Mouse (Mus musculus): ENCODE results near the gene Ppp3ca. TPM values are rescaled to one million over a fixed set of nuclear protein-coding genes. Genes with fewer than 3 reads are reported as not detected.

The Ppp3ca gene
- total and polyA plus RNA-seq, 3 experiments: 63.4 to 143 (median 130) TPM

DNA sequence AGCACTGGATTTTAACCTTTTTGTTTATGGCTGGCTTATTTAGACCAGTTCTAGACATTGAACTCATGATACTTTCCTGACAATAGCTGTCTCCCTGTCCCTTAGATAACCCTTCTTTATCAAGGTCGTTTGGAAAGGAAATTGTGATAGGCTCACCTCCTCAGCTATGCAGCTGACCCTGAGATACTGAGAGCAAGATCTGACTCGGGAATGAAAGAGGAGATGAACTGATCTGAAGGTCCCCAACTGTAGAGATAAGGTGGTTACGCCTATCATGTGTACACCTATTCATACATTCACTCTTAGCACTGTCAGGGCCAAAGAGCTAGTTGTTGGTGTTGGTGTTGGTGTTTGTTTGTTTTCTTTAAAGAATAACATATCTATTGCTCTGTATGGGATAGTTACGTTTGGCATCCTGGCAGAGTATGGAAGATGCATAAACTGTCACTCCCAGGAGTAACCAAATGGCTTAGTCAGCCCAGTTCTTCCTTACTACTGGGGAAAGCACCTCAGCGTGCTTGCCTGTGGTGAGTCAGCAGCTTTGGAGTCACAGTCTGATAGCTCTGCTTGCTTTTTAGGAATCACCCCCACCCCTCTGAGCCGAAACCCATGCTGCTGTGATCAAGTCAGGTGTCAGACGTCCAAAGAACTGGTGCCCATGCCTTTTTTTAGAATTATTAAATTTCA is 91.5 kb downstream of the Ppp3ca start (continued):
- TF ChIP-seq USF1 (IDR thresholded peaks at IDR 0.05; ENCODE audit: low read depth, low read length) (no peak), MYC (IDR thresholded peaks at IDR 0.05; ENCODE audit: low read depth, low read length) (peak; percentile 97), MAX (IDR thresholded peaks at IDR 0.05; ENCODE audit: low read length) (peak; percentile 94), NELFE (IDR thresholded peaks at IDR 0.05; ENCODE audit: low read depth, low read length) (0 out of 2 replicates have a peak, but pooled peaks have one; percentile 31), MXI1 (IDR thresholded peaks at IDR 0.05; ENCODE audit: low read depth, low read length) (peak; percentile 99), E2F4 (IDR thresholded peaks at IDR 0.05; ENCODE audit: insufficient replicate concordance, low read depth, low read length) (0 out of 2 replicates have a peak, but pooled peaks have one; percentile 46), ZC3H11A (IDR thresholded peaks at IDR 0.05; ENCODE audit: low read depth, low read length) (no peak), JUN (IDR thresholded peaks at IDR 0.05; ENCODE audit: insufficient read depth, low read depth, low read length) (peak; percentile 86), PAX5 (IDR thresholded peaks at IDR 0.05; ENCODE audit: low read length) (no peak), JUND (conservative IDR thresholded peaks at IDR 0.05; ENCODE audit: low read depth, low read length) (peak; percentile 85), MAFK (IDR thresholded peaks at IDR 0.05; ENCODE audit: insufficient replicate concordance, low read length) (peak; percentile 100), MAZ (IDR thresholded peaks at IDR 0.05; ENCODE audit: low read depth, low read length) (peak; percentile 98)

DNA sequence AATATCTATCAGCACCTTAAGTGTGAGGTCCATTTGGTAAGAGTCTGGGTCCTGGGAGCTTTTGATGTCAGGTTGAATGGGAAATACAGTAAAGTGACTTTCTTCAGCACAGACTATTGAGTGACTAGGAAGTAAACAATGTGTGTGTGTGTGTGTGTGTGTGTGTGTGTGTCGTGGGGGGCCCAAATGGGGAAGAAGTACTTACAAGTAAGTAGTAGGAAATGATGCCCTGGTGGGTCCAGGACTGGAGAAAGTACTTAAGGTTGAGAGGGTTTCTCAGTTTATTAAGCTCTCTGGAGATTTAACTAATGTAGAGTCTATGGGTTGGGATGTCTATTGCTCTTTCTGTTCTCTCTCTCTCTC is 92.0 kb downstream of the Ppp3ca start:
- peaks cover 2 to 27% of the 10 kb centered on the region in 2 experiments for H3K36me3 ChIP-seq (replicated peaks in 1 of 2; ENCODE audit: control insufficient read depth in 1 of 2, insufficient read depth in 1 of 2, low read length in 1 of 2)
- peaks cover 3% of the 10 kb centered on the region for H3K9me3 ChIP-seq (replicated peaks; ENCODE audit: low read length)
- no peak for DNase-seq (ENCODE audit: extremely low read depth)
- peak overlapping the region; percentile 100 for H3K4me2 ChIP-seq (ENCODE audit: insufficient read depth, low read depth, poor library complexity, severe bottlenecking)
- H3K4me3 ChIP-seq (replicated peaks in 1 of 3; ENCODE audit: low read depth in 2 of 3, low read length in 2 of 3, poor library complexity in 1 of 3): no peak overlapping the region
- H3K79me2 ChIP-seq (replicated peaks; ENCODE audit: control insufficient read depth, extremely low read depth, insufficient read depth, poor library complexity, severe bottlenecking): peaks cover 65% of the 10 kb centered on the region
- in situ Hi-C loops (cut with MboI; ENCODE audit: low pct_ligation_motif_present, low pct_unique_long_range_greater_than_20kb, low sequenced_read_pairs): no loop called here
- H3K27ac ChIP-seq (ENCODE audit: insufficient read depth, low read depth): peak overlapping the region; percentile 79
- H3K9ac ChIP-seq (ENCODE audit: insufficient read depth, low read depth): peak overlapping the region; percentile 72
- dilution Hi-C loops (cut with MboI; ENCODE audit: extremely low pct_ligation_motif_present, extremely low pct_unique_long_range_greater_than_20kb, low sequenced_read_pairs): no loop called here
- H3K4me1 ChIP-seq (ENCODE audit: control insufficient read depth in 1 of 2, insufficient read depth in 2 of 2): peaks cover 19 to 81% of the 10 kb centered on the region in 2 experiments
- no peaks in the 10 kb centered on the region for H3K27me3 ChIP-seq (replicated peaks)
- TF ChIP-seq MAX (IDR thresholded peaks at IDR 0.05; ENCODE audit: low read length): no peak
- TF ChIP-seq NELFE (IDR thresholded peaks at IDR 0.05; ENCODE audit: low read depth, low read length): no peak
- no peak for TF ChIP-seq RAD21 (IDR thresholded peaks at IDR 0.05; ENCODE audit: low read depth, low read length)
- no peak for TF ChIP-seq ZC3H11A (IDR thresholded peaks at IDR 0.05; ENCODE audit: low read depth, low read length)
- peak; percentile 20; the same call in 1 of the 2 replicates for TF ChIP-seq MXI1 (IDR thresholded peaks at IDR 0.05; ENCODE audit: low read depth, low read length)
- TF ChIP-seq USF1 (IDR thresholded peaks at IDR 0.05; ENCODE audit: low read depth, low read length): no peak
- 0 out of 2 replicates have a peak, but pooled peaks have one; percentile 3 for TF ChIP-seq ZKSCAN1 (IDR thresholded peaks at IDR 0.05; ENCODE audit: borderline replicate concordance, low read depth, low read length)
- TF ChIP-seq SMC3 (IDR thresholded peaks at IDR 0.05; ENCODE audit: low read depth, low read length): no peak
- no peak for TF ChIP-seq POLR2AphosphoS2 (IDR thresholded peaks at IDR 0.05; ENCODE audit: low read depth, low read length)
- no peak for TF ChIP-seq MAFK (IDR thresholded peaks at IDR 0.05; ENCODE audit: insufficient replicate concordance, low read length)
- TF ChIP-seq E2F4 (IDR thresholded peaks at IDR 0.05; ENCODE audit: insufficient replicate concordance, low read depth, low read length): no peak
- TF ChIP-seq KAT2A (IDR thresholded peaks at IDR 0.05; ENCODE audit: insufficient replicate concordance, low read length): no peak
- no peak for TF ChIP-seq ETS1 (conservative IDR thresholded peaks at IDR 0.05; ENCODE audit: low read depth, low read length)
- no peak; the same call in 1 of the 2 replicates for TF ChIP-seq MYC (IDR thresholded peaks at IDR 0.05; ENCODE audit: low read depth, low read length)
- no peak for TF ChIP-seq JUND (conservative IDR thresholded peaks at IDR 0.05; ENCODE audit: low read depth, low read length)
- no peak for TF ChIP-seq IRF4 (IDR thresholded peaks at IDR 0.05; ENCODE audit: low read depth, low read length)
- no peak; the same call in 1 of the 2 replicates for TF ChIP-seq BHLHE40 (IDR thresholded peaks at IDR 0.05; ENCODE audit: low read depth, low read length)
- no peak for TF ChIP-seq JUN (IDR thresholded peaks at IDR 0.05; ENCODE audit: insufficient read depth, low read depth, low read length)
- TF ChIP-seq CTCF (conservative IDR thresholded peaks at IDR 0.05 in 1 of 2, IDR thresholded peaks at IDR 0.05 in 1 of 2; ENCODE audit: low read depth in 2 of 2, low read length in 2 of 2): no peak
- no peak for TF ChIP-seq TBP (conservative IDR thresholded peaks at IDR 0.05; ENCODE audit: low read depth, low read length)
- peak; percentile 20; the same call in 1 of the 2 replicates for TF ChIP-seq POLR2A (IDR thresholded peaks at IDR 0.05; ENCODE audit: low read depth, low read length)
- no peak for TF ChIP-seq CHD2 (IDR thresholded peaks at IDR 0.05; ENCODE audit: low read length)
- no peak; the same call in 1 of the 2 replicates for TF ChIP-seq HCFC1 (IDR thresholded peaks at IDR 0.05; ENCODE audit: low read depth, low read length)
- no peak for TF ChIP-seq PAX5 (IDR thresholded peaks at IDR 0.05; ENCODE audit: low read length)
- TF ChIP-seq GABPA (IDR thresholded peaks at IDR 0.05; ENCODE audit: insufficient replicate concordance, low read depth, low read length): no peak
- no peak for TF ChIP-seq UBTF (IDR thresholded peaks at IDR 0.05; ENCODE audit: low read depth, low read length)
- no peak for TF ChIP-seq ZMIZ1 (IDR thresholded peaks at IDR 0.05; ENCODE audit: low read depth, low read length)
- no peak; the same call in 1 of the 2 replicates for TF ChIP-seq ELF1 (IDR thresholded peaks at IDR 0.05; ENCODE audit: low read depth, low read length)
- no peak for TF ChIP-seq MEF2A (IDR thresholded peaks at IDR 0.05; ENCODE audit: borderline replicate concordance, low read depth, low read length)
- TF ChIP-seq TCF12 (IDR thresholded peaks at IDR 0.05; ENCODE audit: low read depth, low read length): peak; percentile 25; the same call in 1 of the 2 replicates
- TF ChIP-seq ZNF384 (IDR thresholded peaks at IDR 0.05; ENCODE audit: low read depth, low read length): no peak
- no peak for TF ChIP-seq USF2 (conservative IDR thresholded peaks at IDR 0.05; ENCODE audit: low read depth, low read length)
- TF ChIP-seq RCOR1 (conservative IDR thresholded peaks at IDR 0.05; ENCODE audit: low read depth, low read length): no peak

All from CH12.LX (cell line).